27 mouse cellular contexts compared by ENCODE assay signal in the genomic region with DNA sequence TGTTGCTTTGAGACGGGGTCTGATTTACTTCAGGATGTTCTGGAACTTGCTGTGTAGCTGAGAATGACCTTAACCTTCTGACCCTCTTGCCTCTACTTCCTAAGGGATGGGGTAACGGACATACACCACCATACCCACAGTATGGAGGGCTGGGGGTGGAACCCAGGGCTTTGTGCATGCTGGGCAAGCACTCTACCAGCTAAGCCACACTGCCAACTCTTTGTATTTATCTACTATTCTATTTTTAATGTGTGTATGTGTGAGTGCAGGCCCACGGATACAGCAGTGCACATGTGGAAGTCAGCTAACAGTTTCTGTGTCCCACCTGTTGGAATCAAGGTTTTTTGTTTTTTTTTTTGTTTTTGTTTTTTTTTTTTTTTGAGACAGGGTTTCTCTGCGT. TPM values are rescaled to one million over a fixed set of nuclear protein-coding genes. Genes with fewer than 3 reads are reported as not detected.
"Had no signal": no experiment of that assay in that cellular context is flagged by ENCODE, and none has a peak within 500 bp of the region (broad histone marks: within the 10 kb centered on the region; RNA-seq: fewer than 3 reads in every experiment).

No protein-coding gene starts in this region.

- H3K27ac ChIP-seq: heart, embryonic 10.5 days; hindbrain, embryonic 10.5 days; hindbrain, embryonic 12.5 days; hindbrain, embryonic 14.5 days; intestine, embryonic 15.5 days; layer of hippocampus, adult 2 months; left cerebral cortex, adult 2 months; limb, embryonic 10.5 days; limb, embryonic 12.5 days; liver, embryonic 13.5 days; liver, embryonic 15.5 days had no signal

- H3K9me3 ChIP-seq: heart, embryonic 10.5 days; hindbrain, embryonic 10.5 days; hindbrain, embryonic 12.5 days; intestine, embryonic 15.5 days; limb, embryonic 10.5 days; limb, embryonic 12.5 days; liver, embryonic 13.5 days; liver, embryonic 15.5 days had no signal

- H3K9ac ChIP-seq: hindbrain, embryonic 12.5 days; hindbrain, embryonic 14.5 days; intestine, embryonic 15.5 days; limb, embryonic 12.5 days; liver, embryonic 13.5 days; liver, embryonic 15.5 days had no signal

- H3K4me1 ChIP-seq: heart, embryonic 10.5 days; hindbrain, embryonic 10.5 days; hindbrain, embryonic 12.5 days; intestine, embryonic 15.5 days; limb, embryonic 12.5 days had no signal

- H3K27me3 ChIP-seq: hindbrain, embryonic 12.5 days; intestine, embryonic 15.5 days; limb, embryonic 12.5 days; liver, embryonic 13.5 days; liver, embryonic 15.5 days had no signal

- H3K4me3 ChIP-seq: heart, embryonic 10.5 days; hindbrain, embryonic 10.5 days; hindbrain, embryonic 12.5 days; intestine, embryonic 15.5 days; layer of hippocampus, adult 2 months; left cerebral cortex, adult 2 months; limb, embryonic 10.5 days; limb, embryonic 12.5 days; liver, embryonic 13.5 days; liver, embryonic 15.5 days had no signal

- ATAC-seq: forebrain, embryonic 16.5 days; hindbrain, embryonic 16.5 days; inflammation-experienced regulatory T-cells, adult 6 months; intestine, embryonic 15.5 days; intestine, postnatal 0 days had no signal

- DNase-seq: gastrocnemius, postnatal 14 days; gastrocnemius, postnatal 36 days; heart, postnatal 14 days; heart, postnatal 4 days; kidney, adult 18-20 months; kidney, adult 8-10 months; kidney, postnatal 10 days; kidney, postnatal 25 days; kidney, postnatal 4 days; liver; liver, embryonic 13.5 days had no signal

- H3K4me2 ChIP-seq: hindbrain, embryonic 12.5 days; hindbrain, embryonic 14.5 days; intestine, embryonic 15.5 days; limb, embryonic 12.5 days; liver, embryonic 11.5 days; liver, embryonic 13.5 days; liver, embryonic 15.5 days had no signal

RNA-seq across cellular contexts. Expression of a gene that starts 56.3 kb away (rescaled TPM):
- total RNA-seq: gastrocnemius, postnatal 36 days; granulocyte monocyte progenitor cell, adult 5-6 weeks had no signal
